ENCODE assay signal across 9 mouse cellular contexts in genomic region chr17:56829171-56829570, GRCm38 (mm10). TPM values are rescaled to one million over a fixed set of nuclear protein-coding genes. Genes with fewer than 3 reads are reported as not detected.
DNase-seq lines count a peak whose midpoint lies in the region; ATAC-seq and TF ChIP-seq lines count a peak whose summit lies in the region.
"Had no signal": no experiment of that assay in that cellular context is flagged by ENCODE, and none has a peak within 500 bp of the region (broad histone marks: within the 10 kb centered on the region; RNA-seq: fewer than 3 reads in every experiment).

No protein-coding gene starts in this region.

- no peaks in the 10 kb centered on the region for H3K9me3 ChIP-seq in heart, postnatal 0 days (replicated peaks; ENCODE audit: control insufficient read depth, low read length)
- no peaks in the 10 kb centered on the region for H3K9me3 ChIP-seq in hindbrain, postnatal 0 days (ENCODE audit: low read length)
- H3K9me3 ChIP-seq in midbrain, embryonic 14.5 days (ENCODE audit: control insufficient read depth, low read length), result no peaks in the 10 kb centered on the region

- no peaks in the 10 kb centered on the region for H3K27me3 ChIP-seq in heart, postnatal 0 days (ENCODE audit: control insufficient read depth, insufficient read depth, low read length)
- no peaks in the 10 kb centered on the region for H3K27me3 ChIP-seq in hindbrain, postnatal 0 days (ENCODE audit: insufficient read depth, low read length)
- peaks cover 13% of the 10 kb centered on the region; the same call in 1 of the 2 replicates for H3K27me3 ChIP-seq in midbrain, embryonic 14.5 days (ENCODE audit: control insufficient read depth, insufficient read depth, low read length)

- no peak for TF ChIP-seq EP300 in heart, postnatal 0 days (IDR thresholded peaks at IDR 0.05; ENCODE audit: low read depth)

- H3K4me2 ChIP-seq in heart, postnatal 0 days (ENCODE audit: low read depth, low read length), result peak overlapping the region; percentile 93
- H3K4me2 ChIP-seq in hindbrain, postnatal 0 days (ENCODE audit: low read depth, low read length), result peak overlapping the region; percentile 85
- H3K4me2 ChIP-seq in midbrain, embryonic 14.5 days (ENCODE audit: low read length), result peak overlapping the region; percentile 78

- peak overlapping the region; percentile 57; the same call in 1 of the 2 replicates for H3K9ac ChIP-seq in heart, postnatal 0 days (replicated peaks; ENCODE audit: low read depth, low read length)
- H3K9ac ChIP-seq in hindbrain, postnatal 0 days (replicated peaks; ENCODE audit: low read length), result no peak overlapping the region
- no peak overlapping the region for H3K9ac ChIP-seq in midbrain, embryonic 14.5 days (replicated peaks; ENCODE audit: low read length)

- TF ChIP-seq POLR2A in cortical plate, adult 2 months (IDR thresholded peaks at IDR 0.05; ENCODE audit: extremely low read depth, insufficient read depth, low read length), result no peak

- H3K4me3 ChIP-seq in heart, postnatal 0 days (ENCODE audit: low read depth, low read length), result peak overlapping the region; percentile 78
- peak overlapping the region; percentile 31; the same call in 1 of the 2 replicates for H3K4me3 ChIP-seq in cortical plate, adult 2 months (ENCODE audit: insufficient read depth, low read length)
- H3K4me3 ChIP-seq in hindbrain, postnatal 0 days (ENCODE audit: low read length), result peak overlapping the region; percentile 66
- H3K4me3 ChIP-seq in midbrain, embryonic 14.5 days (replicated peaks; ENCODE audit: low read depth, low read length), result peak overlapping the region; percentile 58; the same call in 1 of the 2 replicates

- H3K4me1 ChIP-seq in heart, postnatal 0 days (ENCODE audit: control insufficient read depth, insufficient read depth), result no peaks in the 10 kb centered on the region
- H3K4me1 ChIP-seq in cortical plate, adult 2 months (ENCODE audit: control insufficient read depth, insufficient read depth, low read length), result peaks cover 3% of the 10 kb centered on the region; the same call in 1 of the 2 replicates
- H3K4me1 ChIP-seq in hindbrain, postnatal 0 days (ENCODE audit: insufficient read depth, low read length), result no peaks in the 10 kb centered on the region
- H3K4me1 ChIP-seq in midbrain, embryonic 14.5 days (ENCODE audit: control insufficient read depth, insufficient read depth, low read length), result peaks cover 11% of the 10 kb centered on the region; the same call in 1 of the 2 replicates

- H3K27ac ChIP-seq in heart, postnatal 0 days (ENCODE audit: low read depth), result no peak overlapping the region
- H3K27ac ChIP-seq in cortical plate, adult 2 months (ENCODE audit: insufficient read depth, low read length), result no peak overlapping the region
- H3K27ac ChIP-seq in hindbrain, postnatal 0 days, result no peak overlapping the region
- no peak overlapping the region for H3K27ac ChIP-seq in midbrain, embryonic 14.5 days (replicated peaks; ENCODE audit: low read depth, low read length)

- H3K36me3 ChIP-seq in heart, postnatal 0 days (replicated peaks; ENCODE audit: control insufficient read depth, insufficient read depth, low read length), result no peaks in the 10 kb centered on the region
- H3K36me3 ChIP-seq in hindbrain, postnatal 0 days (ENCODE audit: insufficient read depth, low read length), result no peaks in the 10 kb centered on the region
- no peaks in the 10 kb centered on the region for H3K36me3 ChIP-seq in midbrain, embryonic 14.5 days (ENCODE audit: control insufficient read depth, insufficient read depth, low read length)

- 52% methylated on average over 11 of the region's 11 CpGs for WGBS in heart, postnatal 0 days
- WGBS in hindbrain, postnatal 0 days, result 29% methylated on average over 11 of the region's 11 CpGs
- 30% methylated on average over 11 of the region's 11 CpGs for WGBS in midbrain, embryonic 14.5 days

- no peak for ATAC-seq in heart, postnatal 0 days (ENCODE audit: insufficient read depth, low read depth)
- ATAC-seq in hindbrain, postnatal 0 days, result no peak
- no peak for ATAC-seq in midbrain, embryonic 14.5 days (ENCODE audit: low FRiP score, low TSS enrichment)
- ATAC-seq in activated CD4-positive, CD25-positive, alpha-beta regulatory T cell, adult 4 months, result no peak

- no peak for TF ChIP-seq CTCF in heart, postnatal 0 days (IDR thresholded peaks at IDR 0.05; ENCODE audit: low read depth)
- no peak for TF ChIP-seq CTCF in cortical plate, adult 2 months (IDR thresholded peaks at IDR 0.05; ENCODE audit: extremely low read depth, insufficient read depth, low read length)
- TF ChIP-seq CTCF in hindbrain, postnatal 0 days (IDR thresholded peaks at IDR 0.05; ENCODE audit: low read depth), result no peak

- intact Hi-C loops in heart, postnatal 10 days (cut with DNase I), result no loop called here

- DNase-seq in heart, postnatal 0 days (ENCODE audit: low spot score), result no peak
- no peak for DNase-seq in heart, postnatal 10 days
- no peak for DNase-seq in hindbrain, postnatal 0 days (ENCODE audit: low spot score)
- DNase-seq in midbrain, embryonic 14.5 days, result no peak
- no peak for DNase-seq in natural killer cell, adult 2 months (ENCODE audit: low spot score in 2 of 2)
- no peak for DNase-seq in left cerebral cortex, adult 18-20 months (ENCODE audit: low spot score in 2 of 2)
- DNase-seq: kidney, adult 2 months had no signal

RNA-seq across cellular contexts. Expression of gene Rfx2, which starts 1.6 kb away (rescaled TPM):
- 7.0 and 17.9 TPM in 2 replicates for total RNA-seq in heart, postnatal 0 days (2014; rRNA removed; ENCODE audit: low replicate concordance)
- 2.6 and 3.5 TPM in 2 replicates for polyA plus RNA-seq in heart, postnatal 0 days (2015; fragmentation: Nextera tagmentation; extraction: Ambion mirVana)
- total RNA-seq in heart, postnatal 10 days (2021), result 10 to 100 TPM in 1 of 2 experiments, 1 to 10 TPM in 1; 6.5 to 10.5 TPM
- polyA plus RNA-seq in cortical plate, adult 2 months (2012; rRNA removed), result 2.6 and 3.2 TPM in 2 replicates
- 4.9 and 9.8 TPM in 2 replicates for total RNA-seq in hindbrain, postnatal 0 days (2014; rRNA removed)
- 3.7 and 4.4 TPM in 2 replicates for polyA plus RNA-seq in hindbrain, postnatal 0 days (2015; fragmentation: Nextera tagmentation; extraction: Ambion mirVana)
- 2.2 and 4.1 TPM in 2 replicates for polyA plus RNA-seq in midbrain, embryonic 14.5 days (2014; fragmentation: Nextera tagmentation; extraction: Ambion mirVana)
- 1 to 10 TPM; 2.6 to 2.7 TPM for total RNA-seq in left cerebral cortex, adult 18-20 months (2021)
- 1 to 10 TPM; 1.4 to 1.9 TPM for polyA plus RNA-seq in activated CD4-positive, CD25-positive, alpha-beta regulatory T cell, adult 4 months (2017; shearing (Covaris generic))

RNA-seq across cellular contexts. Expression of gene Acsbg2, which starts 45.1 kb away (rescaled TPM):
- total RNA-seq in heart, postnatal 0 days (2014; rRNA removed; ENCODE audit: low replicate concordance), result not detected in 2 replicates
- polyA plus RNA-seq in heart, postnatal 0 days (2015; fragmentation: Nextera tagmentation; extraction: Ambion mirVana), result 0.04 TPM in 1 of 2 replicates, not detected in the other
- not detected for total RNA-seq in heart, postnatal 10 days (2021)
- polyA plus RNA-seq in cortical plate, adult 2 months (2012; rRNA removed), result 0.09 TPM in 1 of 2 replicates, not detected in the other
- total RNA-seq in hindbrain, postnatal 0 days (2014; rRNA removed), result not detected in 2 replicates
- polyA plus RNA-seq in hindbrain, postnatal 0 days (2015; fragmentation: Nextera tagmentation; extraction: Ambion mirVana), result not detected in 2 replicates
- not detected in 2 replicates for polyA plus RNA-seq in midbrain, embryonic 14.5 days (2014; fragmentation: Nextera tagmentation; extraction: Ambion mirVana)
- not detected for total RNA-seq in left cerebral cortex, adult 18-20 months (2021)
- under 1 TPM in 1 of 2 experiments, not detected in 1; 0.21 TPM for polyA plus RNA-seq in activated CD4-positive, CD25-positive, alpha-beta regulatory T cell, adult 4 months (2017; shearing (Covaris generic))

RNA-seq across cellular contexts. Expression of gene 1700061G19Rik, which starts 46.1 kb away (rescaled TPM):
- not detected in 2 replicates for total RNA-seq in heart, postnatal 0 days (2014; rRNA removed; ENCODE audit: low replicate concordance)
- 0.36 TPM in 2 replicates for polyA plus RNA-seq in heart, postnatal 0 days (2015; fragmentation: Nextera tagmentation; extraction: Ambion mirVana)
- under 1 TPM; 0.10 to 0.12 TPM for total RNA-seq in heart, postnatal 10 days (2021)
- 0.06 and 0.09 TPM in 2 replicates for polyA plus RNA-seq in cortical plate, adult 2 months (2012; rRNA removed)
- total RNA-seq in hindbrain, postnatal 0 days (2014; rRNA removed), result not detected in 2 replicates
- polyA plus RNA-seq in hindbrain, postnatal 0 days (2015; fragmentation: Nextera tagmentation; extraction: Ambion mirVana), result 0.34 and 0.35 TPM in 2 replicates
- polyA plus RNA-seq in midbrain, embryonic 14.5 days (2014; fragmentation: Nextera tagmentation; extraction: Ambion mirVana), result 0.18 and 0.36 TPM in 2 replicates
- total RNA-seq in left cerebral cortex, adult 18-20 months (2021), result under 1 TPM; 0.14 to 0.40 TPM
- polyA plus RNA-seq in activated CD4-positive, CD25-positive, alpha-beta regulatory T cell, adult 4 months (2017; shearing (Covaris generic)), result under 1 TPM; 0.28 to 0.37 TPM

RNA-seq across cellular contexts. Expression of gene Prr22, which starts 59.1 kb away (rescaled TPM):
- total RNA-seq in heart, postnatal 0 days (2014; rRNA removed; ENCODE audit: low replicate concordance), result 0.62 TPM in 1 of 2 replicates, not detected in the other
- polyA plus RNA-seq in heart, postnatal 0 days (2015; fragmentation: Nextera tagmentation; extraction: Ambion mirVana), result 0.49 and 0.67 TPM in 2 replicates
- total RNA-seq in heart, postnatal 10 days (2021), result under 1 TPM; 0.27 to 0.43 TPM
- polyA plus RNA-seq in cortical plate, adult 2 months (2012; rRNA removed), result 3.3 and 4.0 TPM in 2 replicates
- total RNA-seq in hindbrain, postnatal 0 days (2014; rRNA removed), result 0.21 and 2.6 TPM in 2 replicates
- polyA plus RNA-seq in hindbrain, postnatal 0 days (2015; fragmentation: Nextera tagmentation; extraction: Ambion mirVana), result 0.46 and 0.87 TPM in 2 replicates
- polyA plus RNA-seq in midbrain, embryonic 14.5 days (2014; fragmentation: Nextera tagmentation; extraction: Ambion mirVana), result 0.63 and 0.78 TPM in 2 replicates
- 1 to 10 TPM in 1 of 2 experiments, under 1 TPM in 1; 0.88 to 1.1 TPM for total RNA-seq in left cerebral cortex, adult 18-20 months (2021)
- polyA plus RNA-seq in activated CD4-positive, CD25-positive, alpha-beta regulatory T cell, adult 4 months (2017; shearing (Covaris generic)), result under 1 TPM; 0.33 to 0.74 TPM
